Mouse (Mus musculus) midbrain, embryonic 12.5 days (tissue): ENCODE results near the gene Ttc23. TPM values are rescaled to one million over a fixed set of nuclear protein-coding genes. Genes with fewer than 3 reads are reported as not detected.

Experiments used
- ATAC-seq: fragments of 200-750 bp; cut with Nextera tagmentation; 2 replicates; pipeline ENCODE4 v1.8.0; 2017; ENCODE audit warnings: low read depth, moderate TSS enrichment, moderate library complexity; ENCODE audit not compliant: low FRiP score
- H3K27ac ChIP-seq: fragments of 300-500 bp; sonication (generic); replicated peaks from 2 replicates; pipeline ENCODE4 v1.5.1; 2016; ENCODE audit warnings: mild to moderate bottlenecking
- H3K27me3 ChIP-seq: fragments of 300-500 bp; sonication (generic); 2 replicates; pipeline ENCODE4 v1.6.1; 2016; ENCODE audit warnings: mild to moderate bottlenecking
- H3K36me3 ChIP-seq: fragments of 300-500 bp; sonication (generic); 2 replicates; pipeline ENCODE4 v1.6.1; 2016
- H3K4me1 ChIP-seq: fragments of 300-500 bp; sonication (generic); 2 replicates; pipeline ENCODE4 v1.6.1; 2016
- H3K4me2 ChIP-seq: fragments of 300-500 bp; sonication (generic); replicated peaks from 2 replicates; pipeline ENCODE4 v1.6.1; 2016; ENCODE audit warnings: mild to moderate bottlenecking, moderate library complexity
- H3K4me3 ChIP-seq: fragments of 300-500 bp; sonication (generic); 2 replicates; pipeline ENCODE4 v1.5.1; 2016; ENCODE audit warnings: mild to moderate bottlenecking
- H3K9ac ChIP-seq: fragments of 300-500 bp; sonication (generic); replicated peaks from 2 replicates; pipeline ENCODE4 v1.6.1; 2016; ENCODE audit warnings: mild to moderate bottlenecking, moderate library complexity
- H3K9me3 ChIP-seq: fragments of 300-500 bp; sonication (generic); 2 replicates; pipeline ENCODE4 v1.6.1; 2016; ENCODE audit warnings: mild to moderate bottlenecking
- WGBS: fragments of 180-500 bp; shearing (Covaris S2); methylation state at CpG from one replicate; pipeline ENCODE4 v1.1.7; 2016; 5-methylcytosine and 5-hydroxymethylcytosine counted together
- microRNA-seq: library from miRNA; unstranded; fragments of <30 nt; microRNA quantifications from one replicate; pipeline ENCODE4, GENCODE M21; 2017
- polyA plus RNA-seq: library from polyadenylated mRNA; unstranded; fragments of >200 nt; fragmentation: Nextera tagmentation; extraction: Ambion mirVana; gene quantifications from 2 replicates; pipeline ENCODE4 v1.2.1, GENCODE M21; 2016

Gene Ttc23
- polyA plus RNA-seq, 1 experiment from 2014 or later, result 28.8 TPM

- H3K9ac ChIP-seq, result no peak overlapping the region
- H3K36me3 ChIP-seq, result no peaks in the 10 kb centered on the region
- no peaks in the 10 kb centered on the region for H3K27me3 ChIP-seq
- H3K4me2 ChIP-seq, result no peak overlapping the region
- H3K27ac ChIP-seq, result no peak overlapping the region
- WGBS, result 74% methylated on average over 7 of the region's 7 CpGs
- no peaks in the 10 kb centered on the region for H3K9me3 ChIP-seq
- no peak for ATAC-seq
- no peak overlapping the region for H3K4me3 ChIP-seq
- H3K4me1 ChIP-seq, result no peaks in the 10 kb centered on the region
Observed at GRCm38 (mm10) chr7:67793449-67793848, 146.2 kb downstream of the Ttc23 start.

GRCm38 (mm10) chr7:67797065-67797464 is 149.9 kb downstream of the Ttc23 start:
- H3K4me3 ChIP-seq, result no peak overlapping the region
- no peaks in the 10 kb centered on the region for H3K4me1 ChIP-seq
- no peak for ATAC-seq
- no peaks in the 10 kb centered on the region; the same call in 1 of the 2 replicates for H3K27me3 ChIP-seq
- H3K27ac ChIP-seq, result no peak overlapping the region
- H3K9ac ChIP-seq, result no peak overlapping the region
- H3K4me2 ChIP-seq, result no peak overlapping the region
- WGBS, result 33% methylated on average over 8 of the region's 8 CpGs
- H3K9me3 ChIP-seq, result no peaks in the 10 kb centered on the region
- no peaks in the 10 kb centered on the region for H3K36me3 ChIP-seq

- H3K4me3 ChIP-seq, result no peak overlapping the region
- H3K27me3 ChIP-seq, result peaks cover 11% of the 10 kb centered on the region
- H3K9me3 ChIP-seq, result no peaks in the 10 kb centered on the region
- no peak overlapping the region for H3K9ac ChIP-seq
- H3K4me2 ChIP-seq, result no peak overlapping the region
- H3K27ac ChIP-seq, result no peak overlapping the region
- H3K4me1 ChIP-seq, result peaks cover 5% of the 10 kb centered on the region
- H3K36me3 ChIP-seq, result no peaks in the 10 kb centered on the region
- no peak for ATAC-seq
- WGBS, result 84% methylated on average over 4 of the region's 4 CpGs
Observed at GRCm38 (mm10) chr7:67798476-67798875, 151.3 kb downstream of the Ttc23 start.

DNA sequence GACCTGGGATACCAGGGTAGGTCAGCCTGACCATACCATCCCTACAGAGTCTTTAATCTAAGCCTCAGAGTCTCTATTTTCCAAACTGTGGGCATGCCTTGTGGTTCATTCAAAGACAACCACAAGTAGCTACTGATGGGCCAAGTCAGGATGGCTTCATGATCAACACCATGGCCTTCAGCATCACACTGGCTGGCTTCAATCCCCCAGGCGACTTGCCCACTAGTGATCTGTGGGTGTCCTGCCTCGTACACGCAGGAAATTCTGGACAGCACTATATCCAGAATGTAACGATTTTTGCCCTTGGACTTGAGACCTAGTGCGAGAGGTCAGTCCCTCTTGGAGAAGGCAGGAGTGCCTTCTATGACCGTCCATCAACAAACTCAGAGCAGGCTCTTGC is 153.3 kb downstream of the Ttc23 start:
- no peaks in the 10 kb centered on the region for H3K36me3 ChIP-seq
- no peak overlapping the region for H3K4me2 ChIP-seq
- H3K9me3 ChIP-seq, result no peaks in the 10 kb centered on the region
- H3K4me1 ChIP-seq, result peaks cover 11% of the 10 kb centered on the region
- no peak overlapping the region for H3K9ac ChIP-seq
- WGBS, result 90% methylated on average over 6 of the region's 6 CpGs
- no peak for ATAC-seq
- H3K27me3 ChIP-seq, result peaks cover 21% of the 10 kb centered on the region
- H3K27ac ChIP-seq, result no peak overlapping the region
- H3K4me3 ChIP-seq, result no peak overlapping the region

- Histone ChIP-seq H3K27ac (no peak overlapping the region), H3K9me3 (no peaks in the 10 kb centered on the region), H3K4me2 (no peak overlapping the region), H3K4me1 (peaks cover 11% of the 10 kb centered on the region), H3K4me3 (no peak overlapping the region), H3K9ac (no peak overlapping the region), H3K36me3 (no peaks in the 10 kb centered on the region), H3K27me3 (peaks cover 21% of the 10 kb centered on the region)
- WGBS, result 59% methylated on average over 4 of the region's 4 CpGs
- ATAC-seq, result no peak
Observed at GRCm38 (mm10) chr7:67801022-67801421, 153.8 kb downstream of the Ttc23 start.

DNA sequence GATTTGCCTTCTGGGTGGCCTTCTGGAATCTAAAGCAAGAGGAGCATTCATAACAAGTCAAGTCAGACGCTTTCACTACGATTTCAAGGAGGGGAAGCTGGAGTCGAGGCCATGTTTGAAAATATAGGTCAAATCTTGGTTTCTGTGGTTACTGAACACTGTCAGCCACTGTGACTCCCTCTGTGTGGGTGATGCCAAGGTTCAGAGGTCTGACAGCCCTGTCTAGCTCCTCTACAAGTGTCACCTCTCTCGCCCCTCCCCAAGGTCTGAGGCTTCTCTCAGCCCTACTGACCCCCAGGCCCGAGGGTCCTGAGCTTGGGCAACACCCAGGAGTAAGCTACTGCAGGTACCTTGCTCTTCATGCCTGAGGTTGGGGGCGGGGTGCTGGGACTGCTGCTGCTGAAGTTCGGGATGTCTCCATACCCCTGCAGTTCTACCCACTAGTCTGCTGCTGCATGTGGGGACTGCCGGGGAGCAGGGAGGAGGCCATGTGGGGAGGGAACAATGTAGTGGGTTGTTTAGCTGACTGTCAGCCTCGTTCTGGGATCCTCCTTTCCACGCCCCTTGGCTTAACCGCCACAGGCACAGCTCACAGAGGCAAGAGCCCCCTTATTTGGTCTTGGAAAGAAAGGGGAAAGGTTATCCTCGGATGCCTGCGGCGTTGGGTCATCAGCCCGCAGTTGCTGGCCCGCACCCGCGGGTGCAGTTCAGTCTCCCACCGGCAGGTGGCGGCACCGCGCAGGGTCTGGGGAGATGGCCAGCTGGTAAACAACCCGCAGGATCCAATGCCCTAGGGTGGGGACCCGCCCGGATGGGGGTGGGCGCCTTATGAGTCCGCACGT is 156.0 kb downstream of the Ttc23 start:
- peaks cover 21% of the 10 kb centered on the region for H3K27me3 ChIP-seq
- no peaks in the 10 kb centered on the region for H3K9me3 ChIP-seq
- no peaks in the 10 kb centered on the region for H3K36me3 ChIP-seq
- H3K4me3 ChIP-seq, result peak overlapping the region; percentile 33
- peaks cover 11% of the 10 kb centered on the region for H3K4me1 ChIP-seq
- ATAC-seq, result peak; percentile 59
- WGBS, result 15% methylated on average over 28 of the region's 28 CpGs
- H3K9ac ChIP-seq, result 0 out of 2 replicates have a peak overlapping the region, but pooled peaks have one; percentile 34
- no peak overlapping the region for H3K27ac ChIP-seq
- peak overlapping the region; percentile 66 for H3K4me2 ChIP-seq

DNA sequence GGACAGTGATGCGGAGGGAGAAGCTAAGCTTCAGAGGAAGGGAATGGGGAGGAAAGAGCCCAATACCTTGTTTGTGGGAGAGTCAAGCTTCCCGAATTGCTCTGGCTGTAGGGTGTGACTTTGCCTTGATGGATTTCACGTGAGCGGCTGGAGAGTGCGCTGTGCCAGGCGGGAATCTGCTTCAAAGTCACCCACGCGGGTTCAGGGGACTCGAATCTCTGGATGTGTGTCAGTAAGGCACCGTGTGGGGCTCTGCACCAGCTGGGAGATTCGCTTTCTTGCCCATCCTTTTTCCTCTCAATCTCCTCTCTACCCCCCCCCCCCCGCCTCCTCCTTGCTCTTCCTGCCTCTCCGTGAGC is 156.6 kb downstream of the Ttc23 start:
- peak overlapping the region; percentile 33 for H3K4me3 ChIP-seq
- peaks cover 21% of the 10 kb centered on the region for H3K27me3 ChIP-seq
- H3K9me3 ChIP-seq, result no peaks in the 10 kb centered on the region
- no peaks in the 10 kb centered on the region for H3K36me3 ChIP-seq
- peaks cover 11% of the 10 kb centered on the region for H3K4me1 ChIP-seq
- no peak overlapping the region for H3K27ac ChIP-seq
- H3K9ac ChIP-seq, result 0 out of 2 replicates have a peak overlapping the region, but pooled peaks have one; percentile 34
- peak overlapping the region; percentile 66 for H3K4me2 ChIP-seq
- WGBS, result 14% methylated on average over 12 of the region's 13 CpGs
- no peak; the same call in none of the 2 replicates for ATAC-seq

Small RNA genes lying within 50 kb of the gene (microRNA-seq; reads per million reads assigned to microRNA genes)
- not detected for gene Gm23844

Other genes starting within 250 kb of the Ttc23 start
- 28.7 and 29.8 TPM in 2 replicates for gene Lrrc28, start 2.1 kb upstream of the Ttc23 start, polyA plus RNA-seq
- gene Synm, start 112.3 kb downstream of the Ttc23 start, polyA plus RNA-seq, result 1.9 and 2.4 TPM in 2 replicates